Mouse (Mus musculus) subcutaneous adipose tissue, adult 2 months (tissue): ENCODE data around the gene 1500009C09Rik. TPM values are rescaled to one million over a fixed set of nuclear protein-coding genes. Genes with fewer than 3 reads are reported as not detected.

Experiments used
- polyA plus RNA-seq: library from polyadenylated mRNA; depleted of rRNA; stranded (reverse); fragments of >200 nt; gene quantifications from 2 replicates; pipeline ENCODE4 v1.2.3, GENCODE M21; 2012; ENCODE audit warnings: low replicate concordance; rRNA removed

The 1500009C09Rik gene
- not detected in 2 replicates for polyA plus RNA-seq

GRCm38 (mm10) chr15:82252097-82252496 is at the start of gene 1500009C09Rik:
1500009C09Rik (plus strand) TSS chr15:82252397.

GRCm38 (mm10) chr15:82212752-82213063 is 39.5 kb upstream of the 1500009C09Rik start, which contains the start of gene Shisa8:
Shisa8 (minus strand) TSS chr15:82212815.

GRCm38 (mm10) chr15:82223657-82224601 is 28.3 kb upstream of the 1500009C09Rik start, which contains the start of gene Tnfrsf13c:
Tnfrsf13c (minus strand) TSS chr15:82224369.

GRCm38 (mm10) chr15:82244115-82244804 is 7.9 kb upstream of the 1500009C09Rik start, which contains the start of gene Cenpm:
Cenpm (minus strand) TSS chr15:82244748.

GRCm38 (mm10) chr15:82274593-82274926 is 22.4 kb downstream of the 1500009C09Rik start, which contains the start of gene Sept3:
Sept3 (plus strand) TSS chr15:82274893.

GRCm38 (mm10) chr15:82298764-82299561 is 46.8 kb downstream of the 1500009C09Rik start, which contains the start of gene Wbp2nl:
Wbp2nl (plus strand) TSS chr15:82298954.

Other genes starting within 250 kb of the 1500009C09Rik start
- 28.1 and 41.7 TPM in 2 replicates for gene Desi1, start 218.5 kb upstream of the 1500009C09Rik start, polyA plus RNA-seq
- 50.4 and 75.6 TPM in 2 replicates for gene Snu13, start 204.8 kb upstream of the 1500009C09Rik start, polyA plus RNA-seq
- gene 4930407I10Rik, start 193.2 kb upstream of the 1500009C09Rik start, polyA plus RNA-seq, result not detected in 2 replicates
- 0.04 TPM in 1 of 2 replicates, not detected in the other for gene Mei1, start 182.4 kb upstream of the 1500009C09Rik start, polyA plus RNA-seq
- 10.0 and 14.9 TPM in 2 replicates for gene Ccdc134, start 124.5 kb upstream of the 1500009C09Rik start, polyA plus RNA-seq
- 60.2 and 70.3 TPM in 2 replicates for gene Srebf2, start 105.2 kb upstream of the 1500009C09Rik start, polyA plus RNA-seq
- 0.40 and 0.62 TPM in 2 replicates for gene Shisa8, start 39.6 kb upstream of the 1500009C09Rik start, polyA plus RNA-seq
- gene Tnfrsf13c, start 28.0 kb upstream of the 1500009C09Rik start, polyA plus RNA-seq, result 0.40 and 0.66 TPM in 2 replicates
- 3.7 and 11.9 TPM in 2 replicates for gene Cenpm, start 7.6 kb upstream of the 1500009C09Rik start, polyA plus RNA-seq
- gene Sept3, start 22.5 kb downstream of the 1500009C09Rik start, polyA plus RNA-seq, result 1.6 and 1.8 TPM in 2 replicates
- 0.19 TPM in 1 of 2 replicates, not detected in the other for gene Wbp2nl, start 46.6 kb downstream of the 1500009C09Rik start, polyA plus RNA-seq
- 135 and 144 TPM in 2 replicates for gene Naga, start 86.5 kb downstream of the 1500009C09Rik start, polyA plus RNA-seq
- 2.1 and 8.0 TPM in 2 replicates for gene Pheta2, start 86.5 kb downstream of the 1500009C09Rik start, polyA plus RNA-seq
- 221 and 257 TPM in 2 replicates for gene Smdt1, start 86.6 kb downstream of the 1500009C09Rik start, polyA plus RNA-seq
- 293 and 339 TPM in 2 replicates for gene Ndufa6, start 101.9 kb downstream of the 1500009C09Rik start, polyA plus RNA-seq
- gene Cyp2d22, start 127.9 kb downstream of the 1500009C09Rik start, polyA plus RNA-seq, result 65.9 and 85.3 TPM in 2 replicates
- gene Cyp2d11, start 141.6 kb downstream of the 1500009C09Rik start, polyA plus RNA-seq, result not detected in 2 replicates
- 0.30 TPM in 1 of 2 replicates, not detected in the other for gene Cyp2d10, start 154.8 kb downstream of the 1500009C09Rik start, polyA plus RNA-seq
- gene Cyp2d9, start 181.0 kb downstream of the 1500009C09Rik start, polyA plus RNA-seq, result not detected in 2 replicates